In genomic region chr12:111120976-111121645, GRCm38 (mm10) we compare ENCODE assay signal across 24 mouse cellular contexts. TPM values are rescaled to one million over a fixed set of nuclear protein-coding genes. Genes with fewer than 3 reads are reported as not detected.
DNase-seq lines count a peak whose midpoint lies in the region; ATAC-seq lines count a peak whose summit lies in the region.
"Had no signal": no experiment of that assay in that cellular context is flagged by ENCODE, and none has a peak within 500 bp of the region (broad histone marks: within the 10 kb centered on the region; RNA-seq: fewer than 3 reads in every experiment).

No protein-coding gene starts in this region.

- ATAC-seq in cerebellum, adult (ENCODE audit: insufficient number of reproducible peaks, low FRiP score, low TSS enrichment), result no peak
- ATAC-seq: CD4-positive, CD25-positive, alpha-beta regulatory T cell, adult 4 months; forebrain, embryonic 16.5 days; inflammation-experienced regulatory T-cells, adult 6 months; intestine, postnatal 0 days had no signal

- peak; percentile 56 for DNase-seq in cerebellum, adult 11 months
- peak; percentile 62 for DNase-seq in cerebellum, adult 8-10 months
- peak; percentile 53 to 74 for DNase-seq in cerebellum, postnatal 14 days
- peak; percentile 19 for DNase-seq in induced T-regulatory cell, adult 2 months (ENCODE audit: low read depth)
- DNase-seq in midbrain, embryonic 10.5 days (ENCODE audit: low spot score), result no peak
- no peak for DNase-seq in right cerebral cortex, adult 18-20 months
- no peak for DNase-seq in MN1 (ENCODE audit: low spot score)
- DNase-seq: adrenal gland, postnatal 14 days; B cell, adult 2 months; embryo, embryonic 11 days; gastrocnemius, postnatal 10 days; heart, adult 2 months; kidney, adult 9 months had no signal

- peaks cover 42% of the 10 kb centered on the region for H3K36me3 ChIP-seq in midbrain, embryonic 10.5 days

- H3K27ac ChIP-seq in midbrain, embryonic 10.5 days (replicated peaks), result no peak overlapping the region
- H3K27ac ChIP-seq: embryonic facial prominence, embryonic 12.5 days; forebrain, embryonic 12.5 days; heart, adult 2 months; hindbrain, embryonic 10.5 days; hindbrain, embryonic 15.5 days had no signal

- WGBS in midbrain, embryonic 10.5 days, result 96% methylated on average over 9 of the region's 9 CpGs

- peaks cover 18% of the 10 kb centered on the region for H3K4me1 ChIP-seq in midbrain, embryonic 10.5 days
- H3K4me1 ChIP-seq: embryonic facial prominence, embryonic 12.5 days; heart, embryonic 12.5 days had no signal

- no peak overlapping the region for H3K4me3 ChIP-seq in midbrain, embryonic 10.5 days
- H3K4me3 ChIP-seq: embryonic facial prominence, embryonic 12.5 days; forebrain, embryonic 12.5 days; heart, adult 2 months; heart, embryonic 12.5 days; hindbrain, embryonic 10.5 days; hindbrain, embryonic 15.5 days had no signal

- H3K27me3 ChIP-seq in midbrain, embryonic 10.5 days (ENCODE audit: low read depth, poor library complexity, severe bottlenecking), result no peaks in the 10 kb centered on the region
- H3K27me3 ChIP-seq: embryonic facial prominence, embryonic 12.5 days; forebrain, embryonic 12.5 days; heart, embryonic 12.5 days; hindbrain, embryonic 15.5 days had no signal

- H3K9me3 ChIP-seq in midbrain, embryonic 10.5 days (replicated peaks), result 0 out of 2 replicates have a peak, but pooled peaks cover 6% of the 10 kb centered on the region
- H3K9me3 ChIP-seq: embryonic facial prominence, embryonic 12.5 days; hindbrain, embryonic 15.5 days had no signal

RNA-seq across cellular contexts. Expression of gene Traf3, which starts 45.1 kb away (rescaled TPM):
- 11.5 and 15.0 TPM in 2 replicates for polyA plus RNA-seq in midbrain, embryonic 10.5 days (2016; fragmentation: Nextera tagmentation; extraction: Ambion mirVana)
- polyA plus RNA-seq: G1E had no signal

Comparison
In these comparisons a context has a peak if more than half of its experiments do, and no peak if none do; other contexts are left out.
1. DNase-seq: peak in cerebellum, adult 11 months (single experiment), cerebellum, adult 8-10 months (single experiment), cerebellum, postnatal 14 days (2 of 2) and induced T-regulatory cell, adult 2 months (single experiment); none in midbrain, embryonic 10.5 days (single experiment), right cerebral cortex, adult 18-20 months (single experiment) and MN1 (single experiment).